Mouse (Mus musculus) brown adipose tissue, adult 24 weeks (tissue): ENCODE data around the gene Parvg. TPM values are rescaled to one million over a fixed set of nuclear protein-coding genes. Genes with fewer than 3 reads are reported as not detected.

ENCODE experiments used
- H3K27ac ChIP-seq: fragments of 200-500 bp; replicated peaks from 2 replicates; pipeline ENCODE4 v1.5.1; 2012; ENCODE audit warnings: low read depth, mild to moderate bottlenecking, low read length
- H3K4me1 ChIP-seq: fragments of 200-500 bp; 2 replicates; pipeline ENCODE4 v1.6.1; 2012; ENCODE audit warnings: low read length, mixed read lengths; ENCODE audit not compliant: control insufficient read depth, insufficient read depth, insufficient read length
- H3K4me3 ChIP-seq: fragments of 200-500 bp; 2 replicates; pipeline ENCODE4 v1.5.1; 2012; ENCODE audit warnings: low read depth, mild to moderate bottlenecking, low read length, moderate library complexity; ENCODE audit not compliant: insufficient read depth
- polyA plus RNA-seq: library from polyadenylated mRNA; stranded (reverse); fragments of >200 nt; gene quantifications from 2 replicates; pipeline ENCODE4 v1.2.4, GENCODE M21; 2012; ENCODE audit not compliant: missing spikeins, insufficient read depth, insufficient read length

Gene Parvg
- polyA plus RNA-seq, 1 experiment, result 0.83 TPM

DNA sequence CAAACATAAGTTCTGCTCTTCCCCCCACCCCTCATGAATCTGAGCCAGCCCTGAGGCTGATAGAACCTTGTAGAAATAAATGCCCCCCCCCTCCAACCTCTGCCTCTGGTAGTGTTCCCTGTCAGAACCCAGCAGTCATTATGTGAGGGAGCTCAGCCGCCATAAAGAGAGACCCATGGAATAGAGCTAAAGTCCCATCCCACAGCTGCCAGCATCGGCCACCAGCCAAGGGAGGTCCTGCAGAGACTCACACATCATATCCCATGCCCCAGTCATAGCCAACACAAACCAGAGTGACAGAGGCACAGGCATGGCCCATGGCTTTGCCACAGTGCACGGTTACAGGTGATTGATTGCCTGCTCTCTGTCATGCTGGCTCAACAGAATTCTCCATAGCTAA, 40.9 kb downstream of the Parvg start:
- H3K4me1 ChIP-seq, result no peaks in the 10 kb centered on the region
- H3K27ac ChIP-seq, result no peak overlapping the region
- H3K4me3 ChIP-seq, result no peak overlapping the region

DNA sequence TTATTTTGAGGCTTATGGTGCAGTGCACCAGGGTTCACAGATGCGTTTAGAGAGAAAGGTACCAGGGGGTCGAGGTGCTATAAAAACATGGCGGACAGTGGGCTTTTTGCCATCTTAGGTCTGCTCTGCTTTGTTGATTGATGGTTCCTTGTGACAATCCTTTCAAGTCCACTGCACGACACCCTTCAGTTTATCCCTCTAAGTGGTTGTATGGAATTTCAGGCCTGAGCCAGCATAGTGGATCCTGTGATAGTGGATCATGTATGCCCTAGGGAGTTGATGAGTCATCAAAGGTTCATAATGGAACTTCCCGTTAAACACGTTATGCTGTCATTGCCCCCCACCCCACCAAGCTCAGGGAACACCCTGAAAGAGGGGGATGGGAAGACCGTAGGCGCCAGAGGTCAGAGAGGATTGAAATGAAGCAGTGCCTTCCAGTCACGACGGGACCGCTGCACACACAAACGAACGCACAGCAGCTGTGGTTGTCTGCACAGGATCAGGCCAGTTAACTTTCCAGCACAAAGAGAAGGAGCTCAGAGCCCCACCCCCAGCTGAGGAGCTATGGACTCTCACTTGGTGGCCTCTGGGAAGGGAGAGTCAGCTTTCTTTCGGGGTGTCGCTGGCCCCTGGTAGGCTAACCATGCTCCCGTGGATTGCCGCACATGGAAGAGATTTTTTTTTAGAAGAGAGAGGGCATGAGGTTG, 42.0 kb downstream of the Parvg start:
- H3K27ac ChIP-seq, result no peak overlapping the region
- no peak overlapping the region for H3K4me3 ChIP-seq
- no peaks in the 10 kb centered on the region for H3K4me1 ChIP-seq

DNA sequence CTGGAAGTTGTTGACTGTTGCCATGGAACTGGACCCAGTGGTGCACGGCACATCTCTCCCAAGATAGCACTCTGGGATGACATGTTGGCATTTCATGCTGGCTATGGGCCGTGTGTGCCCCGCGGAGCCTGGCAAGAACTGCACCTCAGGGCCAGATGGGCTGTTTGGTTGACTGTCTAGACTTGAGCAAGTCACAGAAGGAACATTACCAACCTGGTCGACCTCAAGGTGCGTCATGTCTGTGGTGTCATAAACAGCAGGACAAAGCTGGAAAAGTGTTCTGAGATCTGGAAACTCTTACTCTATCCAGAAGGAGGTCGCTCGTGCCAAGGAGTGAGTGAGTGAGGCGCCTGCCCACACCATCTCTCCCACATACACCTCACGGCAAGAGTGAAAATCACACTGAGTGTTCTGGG, 42.8 kb downstream of the Parvg start:
- no peak overlapping the region for H3K4me3 ChIP-seq
- H3K4me1 ChIP-seq, result no peaks in the 10 kb centered on the region
- H3K27ac ChIP-seq, result no peak overlapping the region

DNA sequence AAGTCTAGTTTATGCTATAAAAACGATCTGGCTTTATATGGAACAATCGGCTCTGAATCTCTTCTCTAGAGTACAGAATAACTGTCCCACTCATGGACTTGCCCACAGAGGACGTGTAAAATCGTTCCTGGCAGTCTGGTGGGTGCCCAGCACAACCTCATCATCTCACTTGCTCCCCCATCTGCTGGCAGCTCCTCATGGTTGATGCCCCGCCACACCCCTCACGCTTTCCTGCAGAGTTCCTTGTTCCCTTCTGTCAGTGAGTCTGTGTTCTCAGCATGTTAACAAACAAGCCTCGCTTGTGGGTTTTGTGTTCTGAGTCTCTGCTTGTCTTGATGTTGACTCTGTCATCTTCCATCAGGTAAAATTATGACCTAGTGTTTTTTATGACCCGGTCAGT, 43.6 kb downstream of the Parvg start:
- no peaks in the 10 kb centered on the region for H3K4me1 ChIP-seq
- H3K27ac ChIP-seq, result no peak overlapping the region
- H3K4me3 ChIP-seq, result no peak overlapping the region

DNA sequence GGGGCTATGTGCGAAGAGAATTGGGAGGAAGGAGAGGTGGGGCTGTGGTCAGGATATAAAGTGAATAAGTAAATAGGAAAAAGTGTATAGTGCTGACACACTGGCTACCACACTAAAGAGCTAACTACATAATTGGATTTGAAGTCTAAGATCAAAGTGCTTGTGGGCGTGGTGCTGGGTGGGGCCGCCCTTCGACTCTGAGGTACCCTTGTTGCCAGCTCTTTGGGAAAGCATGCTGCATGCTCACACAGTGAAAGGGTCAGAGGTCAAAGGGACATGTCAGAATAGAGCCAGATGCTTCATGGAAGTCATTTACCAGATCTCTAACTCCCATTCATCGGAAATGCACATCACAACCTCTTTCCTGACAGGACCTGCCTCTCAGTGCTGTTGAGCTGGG, 49.0 kb downstream of the Parvg start:
- no peaks in the 10 kb centered on the region for H3K4me1 ChIP-seq
- H3K27ac ChIP-seq, result no peak overlapping the region
- no peak overlapping the region for H3K4me3 ChIP-seq

DNA sequence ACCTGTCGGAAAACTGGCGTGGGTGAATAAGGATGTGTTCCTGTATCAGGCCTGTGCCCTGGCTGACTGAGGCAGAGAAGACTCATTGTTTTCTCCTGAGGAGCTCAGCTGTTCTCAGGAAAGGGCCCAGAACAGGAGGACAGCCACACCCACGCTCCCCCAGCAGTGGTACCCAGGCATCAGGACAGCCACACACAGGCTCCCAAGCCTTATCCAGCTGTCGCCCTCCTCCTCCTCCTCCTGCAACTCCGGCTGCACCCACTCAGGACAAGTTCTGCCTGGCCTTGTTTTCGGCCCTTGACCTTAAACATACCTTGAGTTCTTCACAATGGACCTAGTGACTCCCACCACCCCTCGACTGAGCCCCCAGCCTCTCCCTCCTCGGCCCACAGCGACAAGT, 54.9 kb downstream of the Parvg start:
- H3K27ac ChIP-seq, result no peak overlapping the region
- no peaks in the 10 kb centered on the region for H3K4me1 ChIP-seq
- no peak overlapping the region for H3K4me3 ChIP-seq

DNA sequence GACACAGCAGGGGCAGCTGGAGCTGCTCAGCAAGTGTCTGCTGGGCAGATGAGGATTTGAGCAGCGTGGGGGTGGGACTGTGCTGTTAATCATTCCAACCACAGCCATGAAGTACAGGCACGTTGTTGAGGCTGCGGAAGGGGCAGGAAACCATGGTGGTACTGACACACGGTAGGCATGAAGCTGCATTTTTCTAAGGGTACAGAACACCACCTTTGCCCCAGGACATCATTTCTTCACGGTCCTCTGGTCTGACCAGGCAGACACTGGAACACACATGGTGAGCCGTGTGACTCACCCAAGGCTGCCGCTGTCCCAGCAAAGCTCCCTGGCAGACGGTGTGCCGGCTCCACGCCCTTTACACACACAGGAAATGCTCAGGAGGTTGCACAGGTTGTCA, 56.4 kb downstream of the Parvg start:
- no peak overlapping the region for H3K27ac ChIP-seq
- no peaks in the 10 kb centered on the region for H3K4me1 ChIP-seq
- H3K4me3 ChIP-seq, result no peak overlapping the region

DNA sequence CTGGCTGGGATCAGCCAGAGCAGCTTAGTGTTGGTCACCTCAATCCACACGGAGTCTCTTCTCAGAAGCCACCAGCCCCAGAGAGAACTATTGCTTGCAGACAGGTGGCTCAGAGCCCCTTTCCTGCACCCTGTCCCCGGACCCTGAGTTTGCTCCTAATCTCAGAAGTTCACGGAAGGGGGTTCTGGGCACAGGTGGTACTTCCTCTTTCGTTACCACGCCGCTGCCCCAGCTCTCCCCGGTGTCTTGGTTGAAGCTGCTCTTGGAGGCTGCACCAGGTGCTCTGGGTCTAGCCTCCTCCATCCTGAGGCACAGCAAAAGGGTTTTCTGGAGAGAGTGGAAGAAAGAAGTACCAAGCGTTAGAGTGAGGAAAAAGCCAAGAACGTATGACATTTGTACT, 60.2 kb downstream of the Parvg start:
- H3K4me3 ChIP-seq, result no peak overlapping the region
- H3K4me1 ChIP-seq, result no peaks in the 10 kb centered on the region
- no peak overlapping the region for H3K27ac ChIP-seq

DNA sequence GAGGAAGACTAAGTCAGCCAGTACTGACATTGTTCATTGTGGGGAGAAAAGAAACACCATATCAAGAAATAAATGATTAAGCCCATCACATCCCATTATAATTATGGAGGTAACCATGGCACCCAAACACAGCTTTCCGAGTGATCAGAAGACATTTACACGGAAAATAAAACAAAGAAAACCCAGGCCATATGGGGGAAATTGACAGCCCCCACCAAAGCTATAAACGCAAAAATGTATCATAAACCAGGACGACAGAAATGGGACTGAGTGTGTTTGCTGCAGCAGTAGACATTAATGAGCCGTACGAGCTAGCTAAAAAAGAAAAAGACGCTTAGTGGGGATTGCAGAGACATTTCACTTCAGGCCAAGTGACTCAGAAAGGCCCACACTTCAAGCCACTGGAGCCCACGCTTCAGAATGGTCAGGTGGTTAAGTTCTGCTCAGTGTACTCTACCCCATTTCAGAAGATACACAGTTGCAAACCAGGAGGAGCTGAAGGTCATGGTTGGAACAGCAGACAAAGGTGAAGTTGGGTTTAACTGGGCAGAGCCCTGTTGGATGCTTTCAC, 62.3 kb downstream of the Parvg start:
- no peaks in the 10 kb centered on the region for H3K4me1 ChIP-seq
- no peak overlapping the region for H3K27ac ChIP-seq
- no peak overlapping the region for H3K4me3 ChIP-seq

DNA sequence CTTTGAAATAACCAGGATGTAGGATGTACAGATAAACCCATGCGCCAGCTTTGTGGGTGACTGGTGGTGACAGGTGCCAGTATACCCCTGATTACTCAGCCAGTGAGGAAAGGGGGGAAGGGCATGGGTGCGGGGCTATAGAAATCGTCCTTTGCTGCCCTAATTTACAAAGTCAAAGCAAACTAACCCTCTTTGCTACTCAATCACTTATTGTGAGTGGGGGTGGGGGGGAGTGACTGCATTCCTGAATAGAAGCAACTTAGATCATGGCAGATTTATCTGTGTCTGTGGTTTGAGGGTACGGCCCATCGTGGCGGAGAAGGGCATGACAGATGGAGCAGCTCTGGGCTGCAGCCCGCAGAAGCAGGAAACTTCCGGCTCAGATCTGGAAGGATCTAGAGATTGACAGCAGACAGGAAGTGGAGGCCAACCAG, 64.9 kb downstream of the Parvg start:
- Histone ChIP-seq H3K4me1 (no peaks in the 10 kb centered on the region), H3K27ac (no peak overlapping the region), H3K4me3 (no peak overlapping the region)

DNA sequence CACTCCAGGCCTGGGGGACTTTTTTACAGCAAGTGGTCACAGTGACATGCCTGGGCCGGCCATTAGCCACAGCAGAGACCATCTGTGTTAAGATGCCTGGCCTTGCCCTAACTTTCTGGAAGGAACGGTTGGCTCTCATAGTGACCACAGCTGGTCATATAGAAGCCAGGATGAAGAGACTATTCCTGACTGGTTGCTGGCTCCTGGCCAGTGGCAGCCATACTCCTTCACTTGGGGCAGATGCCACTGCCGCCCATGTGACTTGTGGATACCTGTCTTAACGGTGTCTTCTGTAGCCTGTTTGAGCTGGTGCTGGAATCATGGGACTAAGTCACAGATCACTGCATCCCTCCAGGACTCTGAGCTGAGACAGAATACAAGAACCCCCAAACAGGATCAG, 68.3 kb downstream of the Parvg start:
- no peak overlapping the region for H3K27ac ChIP-seq
- no peaks in the 10 kb centered on the region for H3K4me1 ChIP-seq
- H3K4me3 ChIP-seq, result no peak overlapping the region

Other genes starting within 250 kb of the Parvg start
- gene Sult4a1, start 218.3 kb upstream of the Parvg start, polyA plus RNA-seq, result not detected in 2 replicates
- gene Pnpla5, start 200.9 kb upstream of the Parvg start, polyA plus RNA-seq, result not detected in 2 replicates
- 506 and 707 TPM in 2 replicates for gene Pnpla3, start 156.2 kb upstream of the Parvg start, polyA plus RNA-seq
- 177 and 266 TPM in 2 replicates for gene Samm50, start 131.8 kb upstream of the Parvg start, polyA plus RNA-seq
- gene Parvb, start 92.0 kb upstream of the Parvg start, polyA plus RNA-seq, result 3.0 and 8.7 TPM in 2 replicates
- not detected in 2 replicates for gene Shisal1, start 123.1 kb downstream of the Parvg start, polyA plus RNA-seq
- gene Rtl6, start 233.8 kb downstream of the Parvg start, polyA plus RNA-seq, result 0.33 TPM in 1 of 2 replicates, not detected in the other